Mouse (Mus musculus): ENCODE data around the gene Zfp933.
"Not testable (repeated sequence)": the region's sequence is repeated elsewhere in the genome, so short reads cannot be mapped to it uniquely, and the experiment has no call there.

The Zfp933 gene

DNA sequence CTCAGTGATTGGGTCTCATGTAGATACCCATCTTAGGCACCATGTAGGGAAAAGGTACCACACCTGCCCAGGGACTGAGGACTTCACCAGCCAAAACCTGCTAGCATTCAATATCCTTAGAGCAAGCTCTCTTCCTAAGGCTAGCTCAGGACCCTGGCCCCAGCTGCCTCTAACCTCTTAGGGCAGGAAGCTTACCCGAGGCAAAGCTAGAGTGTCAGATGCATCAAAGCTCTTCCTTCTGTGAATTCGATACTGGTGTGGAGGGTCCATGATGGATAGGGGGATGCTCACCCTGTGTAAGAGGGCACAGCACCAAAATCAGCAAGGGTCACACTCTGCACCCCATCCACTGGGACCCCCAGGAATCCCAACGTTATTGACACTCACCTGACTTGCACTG lies 13.9 kb upstream of the Zfp933 start:
- no peak for DNase-seq (ENCODE audit: low spot score in 2 of 2)

DNA sequence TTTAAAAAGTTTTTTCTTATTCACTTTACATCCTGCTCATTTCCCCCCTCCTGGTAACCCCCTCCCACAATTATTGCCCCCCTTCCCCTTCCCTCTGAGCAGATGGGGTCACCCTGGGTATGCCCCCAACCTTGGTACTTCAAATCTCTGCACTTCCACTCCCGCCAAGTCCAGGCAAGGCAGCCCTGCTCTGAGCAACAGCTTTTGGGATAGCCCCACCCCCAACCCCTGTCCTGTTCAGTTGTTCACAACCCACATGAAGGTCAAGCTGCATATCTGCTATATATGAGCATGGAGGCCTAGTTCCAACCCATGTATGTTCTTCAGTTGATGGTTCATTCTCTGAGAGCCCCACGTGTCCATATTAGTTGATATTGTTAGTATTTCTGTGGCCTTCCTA lies 2.6 kb upstream of the Zfp933 start:
- DNase-seq (ENCODE audit: low spot score in 2 of 2) = no peak

DNA sequence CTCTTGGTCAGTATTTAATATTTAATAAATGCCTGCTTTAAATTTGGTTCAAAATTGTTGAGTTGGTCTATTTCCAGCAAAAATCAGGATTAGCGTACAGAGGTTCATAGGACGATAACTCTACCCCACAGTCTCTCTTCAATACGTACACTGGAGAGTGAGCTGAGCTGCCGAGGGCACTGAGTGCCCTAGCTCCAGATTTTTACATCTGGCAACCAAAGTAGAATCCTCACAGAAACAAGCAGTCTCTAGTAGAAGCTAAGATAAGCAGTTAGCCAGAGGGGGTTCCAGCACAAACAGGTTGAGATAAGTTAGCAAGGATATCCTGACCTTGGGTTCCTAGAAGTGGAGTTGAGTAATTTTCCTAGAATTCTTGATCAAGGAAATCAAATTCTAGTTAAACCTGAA lies 422 bp upstream of the Zfp933 start:
- no peak for DNase-seq (ENCODE audit: low spot score in 2 of 2)

DNA sequence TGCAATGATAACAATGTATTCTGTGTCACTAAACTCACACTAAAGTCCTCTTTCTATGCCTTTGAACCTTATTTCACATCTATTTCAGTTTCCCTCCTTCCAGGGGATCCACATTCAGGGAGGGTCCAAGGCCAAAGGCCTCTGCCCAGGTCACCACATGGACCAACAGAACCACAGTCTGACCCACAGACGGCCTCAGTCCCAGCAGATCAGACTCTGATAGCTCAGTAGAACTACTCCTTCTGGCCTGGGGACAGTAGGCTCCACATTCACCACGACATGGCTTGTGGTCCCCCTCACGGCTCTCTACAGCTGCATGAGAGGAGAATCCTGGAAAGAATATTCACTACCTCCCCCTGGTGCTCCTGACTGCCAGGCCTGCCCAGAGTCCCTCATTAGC lies 5.3 kb downstream of the Zfp933 start:
- no peak for DNase-seq (ENCODE audit: low spot score in 2 of 2)

- DNase-seq (ENCODE audit: low spot score in 2 of 2) = peak; percentile 47 to 83
Measured at GRCm38 (mm10) chr4:147839282-147839681, 8.9 kb downstream of the Zfp933 start.

GRCm38 (mm10) chr4:147824389-147824788 lies 23.8 kb downstream of the Zfp933 start:
- DNase-seq (ENCODE audit: low spot score in 2 of 2) = no peak

DNA sequence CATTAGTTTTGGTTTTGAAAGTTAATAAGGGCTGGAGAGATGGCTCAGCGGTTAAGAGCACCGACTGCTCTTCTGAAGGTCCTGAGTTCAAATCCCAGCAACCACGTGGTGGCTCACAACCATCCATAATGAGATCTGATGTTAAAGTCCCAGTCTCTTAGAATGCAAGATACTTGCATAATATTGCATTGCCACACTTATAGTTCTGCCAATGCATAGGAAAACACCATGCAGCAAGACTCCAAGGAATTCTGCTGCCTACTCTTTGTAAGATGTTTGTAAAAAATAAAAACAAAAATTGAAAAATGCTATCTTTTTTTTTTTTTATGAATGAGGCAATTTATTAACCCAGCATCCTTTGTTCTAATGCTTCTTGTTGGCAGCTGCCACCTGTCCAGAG lies 26.8 kb downstream of the Zfp933 start:
- DNase-seq (ENCODE audit: low spot score in 2 of 2) = not testable (repeated sequence)

DNA sequence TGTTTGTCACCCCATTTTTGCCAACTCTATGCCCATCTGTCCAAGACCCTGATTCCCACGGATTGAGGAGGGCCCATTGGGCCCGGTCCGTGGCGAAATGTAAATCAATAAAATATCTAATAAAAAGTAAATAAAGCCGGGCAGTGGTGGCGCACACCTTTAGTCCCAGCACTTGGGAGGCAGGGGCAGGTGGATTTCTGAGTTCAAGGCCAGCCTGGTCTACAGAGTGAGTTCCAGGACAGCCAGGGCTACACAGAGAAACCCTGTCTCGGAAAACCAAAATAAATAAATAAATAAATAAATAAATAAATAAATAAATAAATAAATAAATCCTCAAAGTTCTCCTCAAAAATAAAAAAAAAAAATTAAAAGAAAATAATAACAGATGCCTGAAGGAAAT lies 28.5 kb downstream of the Zfp933 start:
- not testable (repeated sequence) for DNase-seq (ENCODE audit: low spot score in 2 of 2)

DNA sequence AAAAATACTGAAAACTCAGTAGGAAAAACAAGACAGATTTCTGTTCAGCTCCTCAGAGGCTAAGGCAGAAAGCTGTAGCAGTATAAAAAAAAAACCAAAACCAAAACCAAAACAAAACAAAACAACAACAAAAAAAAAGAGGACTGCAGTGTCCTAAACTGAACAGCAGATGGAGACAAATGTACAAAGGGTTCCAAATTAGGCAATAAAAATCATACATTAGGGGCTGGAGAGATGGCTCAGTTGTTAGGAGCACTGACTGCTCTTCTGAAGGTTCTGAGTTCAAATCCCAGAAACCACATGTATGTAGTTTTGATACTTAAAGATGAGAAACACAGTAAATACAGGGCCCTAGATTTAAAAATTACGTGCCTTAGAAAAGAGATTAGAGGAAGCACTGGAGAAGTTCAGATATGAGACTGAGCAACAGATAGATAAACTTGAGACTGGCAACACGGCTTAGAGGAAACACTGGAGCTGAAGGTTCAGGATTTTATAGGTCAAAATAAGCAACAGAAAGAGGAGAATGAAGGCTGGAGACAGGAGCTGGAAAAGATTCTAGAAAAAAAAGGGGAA lies 33.5 kb downstream of the Zfp933 start:
- DNase-seq (ENCODE audit: low spot score in 2 of 2) = no peak

DNA sequence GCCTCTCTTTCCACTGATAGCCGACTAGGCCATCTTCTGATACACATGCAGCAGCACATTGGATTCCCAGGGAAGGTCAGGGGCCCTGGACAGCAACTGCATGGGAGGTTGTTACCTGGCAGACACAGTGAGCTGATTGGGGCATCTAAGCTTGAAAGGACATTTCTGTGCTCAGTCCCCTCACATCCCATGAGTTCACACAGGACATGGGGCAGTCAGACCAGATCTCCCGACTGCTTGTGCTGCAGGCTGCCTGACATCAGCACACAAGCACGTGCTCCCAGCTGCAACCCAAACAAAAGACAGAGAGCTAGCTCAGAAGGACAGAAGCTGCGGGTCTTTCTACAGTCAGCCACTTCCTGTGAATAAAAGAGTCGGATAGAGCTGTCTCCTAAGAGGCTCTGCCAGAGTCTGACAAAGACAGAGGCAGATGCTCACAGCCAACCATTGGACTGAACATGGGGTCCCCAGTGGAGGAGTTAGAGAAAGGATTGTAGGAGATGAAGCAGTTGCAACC lies 34.9 kb downstream of the Zfp933 start:
- DNase-seq (ENCODE audit: low spot score in 2 of 2) = no peak

DNA sequence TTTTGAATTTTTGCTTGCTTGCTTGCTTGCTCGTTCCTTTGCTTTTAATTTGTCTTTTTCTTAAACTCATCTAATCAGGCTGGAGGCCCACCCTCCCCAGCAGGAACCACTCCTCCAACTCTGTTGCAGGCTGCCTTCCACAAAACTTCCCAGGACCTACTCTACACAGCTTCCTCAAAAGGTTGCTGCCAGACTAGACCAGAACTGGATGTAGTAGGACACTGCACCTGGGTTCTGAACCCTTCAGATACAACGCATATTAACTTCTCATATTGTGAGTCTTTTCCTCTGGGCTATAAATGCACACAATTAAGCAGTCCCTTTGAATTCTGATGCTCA lies 38.2 kb downstream of the Zfp933 start:
- not testable (repeated sequence) for DNase-seq (ENCODE audit: low spot score in 2 of 2)

GRCm38 (mm10) chr4:147809292-147809965 lies 38.7 kb downstream of the Zfp933 start, which contains the start of gene Zfp984:
Gene Zfp984 (minus strand): TSS chr4:147809788.
- not testable (repeated sequence) for DNase-seq (ENCODE audit: low spot score in 2 of 2)

DNA sequence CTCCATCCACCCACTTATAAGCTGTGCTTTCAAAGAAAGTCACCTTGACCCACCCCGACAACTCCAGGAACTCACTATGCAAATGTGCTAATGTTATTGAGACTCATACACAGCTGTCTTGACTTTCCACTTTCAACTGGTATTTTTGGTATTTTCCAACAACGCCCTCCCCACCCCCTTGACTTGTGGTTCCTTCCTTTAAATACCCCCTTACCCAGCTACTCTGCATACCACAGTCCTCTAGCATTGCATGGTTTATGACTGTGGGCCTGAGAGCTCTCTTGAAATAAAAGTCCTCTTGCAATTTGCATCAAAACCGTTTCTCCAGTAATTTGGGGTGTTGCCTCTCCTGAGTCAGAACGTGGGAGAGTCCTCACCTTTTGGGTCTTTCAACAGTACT lies 39.7 kb downstream of the Zfp933 start:
- not testable (repeated sequence) for DNase-seq (ENCODE audit: low spot score in 2 of 2)

DNA sequence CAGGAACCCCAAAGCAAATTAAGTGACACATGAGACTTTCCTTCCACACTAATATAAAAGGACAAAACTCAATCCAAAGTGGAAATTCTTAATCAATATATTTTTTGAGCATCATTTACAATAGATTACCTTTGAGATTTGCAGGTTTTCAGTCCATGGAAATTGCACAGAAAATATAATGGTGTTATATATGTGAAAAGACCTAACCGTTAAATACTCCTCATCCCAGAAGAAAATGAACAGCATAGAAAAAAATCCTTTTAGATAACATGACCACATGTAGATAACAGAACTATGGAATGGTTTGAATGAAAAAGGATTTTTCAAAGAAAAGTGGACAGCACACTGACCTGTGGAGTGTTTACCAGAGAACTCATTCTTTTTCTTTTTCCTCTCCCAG lies 52.9 kb downstream of the Zfp933 start:
- DNase-seq (ENCODE audit: low spot score in 2 of 2) = not testable (repeated sequence)

GRCm38 (mm10) chr4:147794026-147794665 lies 54.0 kb downstream of the Zfp933 start:
- not testable (repeated sequence) for DNase-seq (ENCODE audit: low spot score in 2 of 2)

- DNase-seq (ENCODE audit: low spot score in 2 of 2) = not testable (repeated sequence)
Measured at GRCm38 (mm10) chr4:147793390-147793916, 54.7 kb downstream of the Zfp933 start.

GRCm38 (mm10) chr4:147791729-147792128 lies 56.4 kb downstream of the Zfp933 start:
- not testable (repeated sequence) for DNase-seq (ENCODE audit: low spot score in 2 of 2)

Data from urinary bladder, postnatal 4 days (tissue).